Mouse (Mus musculus) adrenal gland, postnatal 14 days (tissue): Measurements from ENCODE around the gene 1810062G17Rik. TPM values are rescaled to one million over a fixed set of nuclear protein-coding genes. Genes with fewer than 3 reads are reported as not detected.

Experiments used
- DNase-seq: peaks from one replicate; pipeline ENCODE4 v3.0.0; 2021; ENCODE audit warnings: mixed read lengths
- total RNA-seq: library from RNA; stranded (reverse); gene quantifications from 2 replicates; pipeline ENCODE4 v1.2.3, GENCODE M21; 2021

The 1810062G17Rik gene
- total RNA-seq, 1 experiment from 2014 or later = 0.78 TPM

DNA sequence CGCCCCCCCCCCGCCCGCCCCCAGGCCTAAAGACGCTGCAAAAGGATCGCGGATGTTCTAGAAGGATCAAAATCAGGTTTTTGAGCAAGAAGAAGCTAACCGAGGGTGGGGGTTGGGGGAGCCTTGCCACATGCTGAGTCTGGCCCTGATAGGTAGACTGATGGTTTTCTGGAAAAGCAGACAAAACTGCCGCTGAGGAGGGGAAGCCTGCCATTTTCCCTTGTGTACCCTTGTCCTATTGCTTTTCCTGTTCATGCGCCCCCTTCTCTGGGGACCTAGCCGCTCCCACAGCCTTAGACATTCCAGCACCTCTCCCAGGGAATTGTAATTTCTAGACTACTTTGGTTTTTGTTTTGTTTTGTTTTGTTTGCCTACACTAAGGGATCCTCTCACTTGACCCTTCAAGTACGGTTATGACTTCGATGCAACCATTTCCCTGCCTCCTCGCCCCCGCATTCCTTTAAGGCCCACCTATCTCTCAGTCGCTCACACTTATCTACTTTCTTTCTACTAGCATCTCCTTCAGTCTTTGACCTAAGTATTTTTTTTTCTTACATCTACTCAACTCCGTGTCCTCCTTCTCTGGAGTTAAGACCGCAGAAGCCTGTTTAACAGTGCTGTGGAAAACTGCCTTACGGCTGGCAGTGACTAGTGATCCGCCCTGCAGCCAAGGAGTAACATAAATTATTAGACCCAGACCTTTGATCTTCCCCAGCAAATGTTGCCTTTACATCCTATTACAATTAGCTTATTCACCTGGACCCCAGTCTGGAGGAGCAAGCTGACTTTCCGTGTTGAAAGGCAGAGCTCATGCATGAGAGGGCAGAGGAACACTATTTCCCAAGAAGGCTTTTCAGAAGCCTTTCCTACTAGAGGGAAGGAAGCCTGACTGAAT is 771 bp downstream of the 1810062G17Rik start:
- peak; percentile 50 for DNase-seq

GRCm38 (mm10) chr3:36478776-36479175 is 3.0 kb downstream of the 1810062G17Rik start:
- no peak for DNase-seq

- peak; percentile 48 for DNase-seq
Observed at GRCm38 (mm10) chr3:36480486-36480885, 4.7 kb downstream of the 1810062G17Rik start.

DNA sequence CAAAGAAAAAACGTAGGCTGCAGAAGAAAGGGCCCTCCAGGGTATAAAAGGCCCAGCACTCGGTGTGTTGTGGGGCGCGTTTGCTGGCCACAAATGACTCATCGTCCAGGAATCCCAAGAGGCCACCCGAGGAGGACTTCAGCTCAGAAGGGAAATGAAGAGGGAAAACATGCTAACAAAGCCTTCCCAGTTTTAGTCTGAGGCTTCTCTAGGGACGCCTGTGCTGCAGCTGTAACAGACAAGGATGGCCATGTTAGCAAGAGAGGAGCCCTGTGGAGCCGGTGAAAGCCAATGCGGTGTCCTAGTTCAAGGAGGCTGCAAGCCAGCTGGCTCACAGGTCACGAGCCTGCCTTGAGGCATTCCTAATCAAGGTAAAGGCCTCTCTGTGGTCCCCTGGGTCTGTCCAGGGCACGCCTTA is 6.0 kb downstream of the 1810062G17Rik start:
- peak; percentile 80 for DNase-seq

DNA sequence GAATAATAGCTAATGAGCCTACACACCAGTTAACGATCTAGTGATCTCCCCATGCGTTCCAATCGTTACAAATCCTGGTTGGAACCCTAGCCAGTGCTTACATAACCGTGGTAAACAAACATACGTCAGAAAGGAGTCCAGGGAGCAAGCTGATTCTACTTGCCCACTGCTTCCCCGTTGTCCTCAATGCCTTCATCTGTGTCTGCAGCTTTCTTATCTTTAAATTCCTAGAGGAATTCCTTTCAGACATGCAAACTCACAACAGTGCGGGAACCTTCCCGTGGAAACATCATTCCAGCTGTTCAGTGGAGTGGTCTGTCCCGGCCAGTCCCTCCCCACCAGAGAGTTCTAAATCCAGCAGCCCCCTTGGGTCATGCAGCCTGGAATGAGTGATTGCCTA is 7.2 kb downstream of the 1810062G17Rik start:
- no peak for DNase-seq

DNA sequence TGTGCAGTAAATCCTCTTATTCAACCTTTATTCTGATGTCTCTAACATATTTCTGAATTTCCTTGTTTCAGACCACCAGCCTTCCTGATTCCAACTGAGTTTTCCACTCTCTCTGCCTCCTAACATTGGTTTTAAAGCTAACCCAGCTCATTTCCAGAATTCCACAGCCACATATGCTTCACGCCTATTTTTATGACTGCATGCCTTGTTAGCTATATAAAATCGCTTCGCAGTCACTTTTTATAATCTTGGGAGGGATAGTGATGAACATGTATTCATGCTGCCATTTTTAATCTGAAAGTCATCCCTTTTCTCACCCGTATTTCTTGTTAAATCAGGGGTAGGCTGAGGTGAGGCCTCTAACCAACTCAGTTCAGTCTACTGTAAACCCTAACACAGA is 8.6 kb downstream of the 1810062G17Rik start:
- DNase-seq = no peak

DNA sequence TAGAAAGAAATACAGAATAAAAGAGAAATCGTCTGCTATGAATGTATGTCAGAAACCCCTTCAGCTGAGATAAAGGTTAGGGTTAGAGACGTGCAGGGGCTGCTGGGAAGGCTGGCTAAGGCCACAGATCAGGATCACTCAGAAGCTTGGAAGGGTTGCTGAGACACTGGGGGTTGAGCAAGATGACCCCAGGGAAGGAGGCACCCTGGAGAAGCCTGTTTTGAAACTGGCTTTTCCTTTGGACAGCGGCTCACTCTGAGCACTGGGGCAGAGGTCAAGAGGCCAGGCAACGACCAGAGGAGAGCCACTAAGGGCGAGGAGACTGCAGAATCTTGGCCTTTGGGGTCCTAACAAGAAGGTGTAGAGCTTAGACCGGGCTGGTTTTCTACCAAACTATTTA is 10.4 kb downstream of the 1810062G17Rik start:
- DNase-seq = peak; percentile 63

- no peak for DNase-seq
Observed at GRCm38 (mm10) chr3:36486881-36487280, 11.1 kb downstream of the 1810062G17Rik start.

GRCm38 (mm10) chr3:36488367-36488766 is 12.6 kb downstream of the 1810062G17Rik start:
- no peak for DNase-seq

- no peak for DNase-seq
Observed at GRCm38 (mm10) chr3:36488899-36489589, 13.3 kb downstream of the 1810062G17Rik start.

DNA sequence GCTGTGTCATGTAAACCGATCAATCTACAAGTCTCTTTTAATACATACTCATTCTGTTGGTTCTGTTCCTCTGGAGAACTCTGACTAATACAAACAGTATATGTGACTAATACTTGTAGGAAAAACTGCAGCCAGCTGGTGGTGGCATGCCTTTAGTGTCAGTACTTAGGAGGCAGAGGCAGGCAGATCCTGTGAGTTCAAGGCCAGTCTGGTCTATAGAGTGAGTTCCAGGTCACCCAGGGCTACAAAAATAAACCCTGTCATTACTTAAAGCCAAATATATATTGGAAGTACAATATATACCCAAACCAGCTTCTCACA is 13.8 kb downstream of the 1810062G17Rik start:
- DNase-seq = no peak

DNA sequence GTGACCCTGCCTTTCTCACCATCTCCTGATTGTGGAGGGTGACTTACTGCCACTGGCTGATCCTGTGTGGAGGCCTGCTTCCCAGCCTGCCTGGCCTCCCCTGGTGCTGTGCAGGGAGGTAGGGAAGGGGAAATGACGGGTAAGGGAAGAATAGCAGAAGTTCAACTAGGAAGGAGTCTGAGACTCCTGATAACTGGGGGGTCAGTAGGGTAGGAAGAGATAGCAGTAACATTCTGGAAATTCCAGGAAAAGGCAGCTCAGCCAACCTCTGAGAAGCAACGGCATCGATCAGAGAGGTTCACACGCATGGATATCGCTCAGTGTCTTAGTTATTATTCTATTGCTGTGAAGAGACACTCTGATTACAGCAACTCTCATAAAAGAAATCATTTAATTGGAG is 15.8 kb downstream of the 1810062G17Rik start:
- no peak for DNase-seq

DNA sequence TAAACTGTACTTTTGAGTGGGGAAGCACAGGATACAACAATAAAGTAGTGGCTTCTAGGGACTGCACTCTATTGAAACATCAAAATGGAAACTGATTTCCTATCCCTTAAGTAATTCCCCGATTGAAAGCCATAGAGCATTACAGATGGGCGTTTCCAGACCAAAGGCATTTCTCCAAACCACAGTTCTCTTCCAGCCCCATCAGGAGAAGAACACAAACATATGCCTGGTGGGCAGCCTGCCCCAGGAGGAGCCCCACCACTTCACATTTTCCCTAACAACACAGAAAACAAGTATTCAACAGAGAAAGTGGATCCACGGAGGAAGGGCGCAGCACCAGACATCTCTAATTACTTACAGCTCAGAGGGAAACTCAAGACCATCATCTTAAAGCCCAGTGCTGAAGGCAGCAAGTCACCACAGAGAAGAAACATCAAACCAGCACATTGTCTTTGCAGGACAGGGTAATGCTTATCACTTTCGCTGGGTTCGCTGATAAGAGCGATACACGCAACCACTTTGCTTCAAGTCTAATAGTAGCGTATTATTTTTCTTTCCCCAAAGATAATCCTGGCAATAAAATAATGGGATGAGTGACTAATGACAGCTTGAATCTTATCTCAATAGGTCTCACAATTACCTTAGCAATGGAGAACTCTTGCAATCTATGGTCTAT is 17.1 kb downstream of the 1810062G17Rik start:
- no peak for DNase-seq

- DNase-seq = no peak
Observed at GRCm38 (mm10) chr3:36493641-36494283, 18.0 kb downstream of the 1810062G17Rik start.

DNA sequence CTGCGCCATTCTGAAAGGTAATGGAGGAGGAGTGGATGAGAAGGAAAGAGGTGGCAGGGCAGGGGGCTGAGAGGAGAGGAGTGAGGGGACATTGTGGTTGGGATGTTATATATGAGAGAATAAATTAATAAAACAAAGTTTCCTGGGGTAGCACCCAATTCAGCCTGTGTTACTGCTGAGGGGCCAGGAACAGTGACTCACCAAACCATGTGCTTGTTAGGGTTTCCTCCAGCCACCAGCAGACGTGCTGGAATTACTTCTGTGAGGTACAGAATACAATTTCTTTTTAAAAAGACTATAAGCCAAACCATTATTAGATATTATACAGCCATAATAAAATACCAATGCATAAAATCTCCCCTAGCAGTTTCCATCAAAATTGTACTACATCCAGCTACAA is 18.9 kb downstream of the 1810062G17Rik start:
- no peak for DNase-seq

GRCm38 (mm10) chr3:36495436-36495835 is 19.7 kb downstream of the 1810062G17Rik start:
- DNase-seq = peak; percentile 95

- no peak for DNase-seq
Observed at GRCm38 (mm10) chr3:36496273-36496672, 20.5 kb downstream of the 1810062G17Rik start.

DNA sequence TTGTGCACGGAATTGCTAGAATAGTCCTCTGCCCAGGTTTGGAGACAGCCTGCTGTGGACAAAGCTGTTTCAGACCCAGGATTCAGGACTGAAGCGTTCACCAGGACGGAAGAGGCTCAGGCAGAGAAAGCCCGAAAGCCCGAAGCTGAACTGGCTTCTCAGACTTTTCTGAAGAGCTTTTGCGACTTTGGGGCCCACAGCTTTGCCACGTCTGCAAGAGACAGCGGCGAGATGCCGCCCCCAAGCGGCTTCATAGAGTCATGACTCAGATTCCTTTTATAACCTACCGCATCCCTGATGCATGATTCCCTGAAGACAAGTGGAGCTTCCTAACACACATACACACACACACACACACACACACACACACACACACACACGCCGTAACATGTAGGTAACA is 21.0 kb downstream of the 1810062G17Rik start:
- DNase-seq = peak; percentile 83

- DNase-seq = no peak
Observed at GRCm38 (mm10) chr3:36498224-36498623, 22.5 kb downstream of the 1810062G17Rik start.

- no peak for DNase-seq
Observed at GRCm38 (mm10) chr3:36499418-36499817, 23.7 kb downstream of the 1810062G17Rik start.

DNA sequence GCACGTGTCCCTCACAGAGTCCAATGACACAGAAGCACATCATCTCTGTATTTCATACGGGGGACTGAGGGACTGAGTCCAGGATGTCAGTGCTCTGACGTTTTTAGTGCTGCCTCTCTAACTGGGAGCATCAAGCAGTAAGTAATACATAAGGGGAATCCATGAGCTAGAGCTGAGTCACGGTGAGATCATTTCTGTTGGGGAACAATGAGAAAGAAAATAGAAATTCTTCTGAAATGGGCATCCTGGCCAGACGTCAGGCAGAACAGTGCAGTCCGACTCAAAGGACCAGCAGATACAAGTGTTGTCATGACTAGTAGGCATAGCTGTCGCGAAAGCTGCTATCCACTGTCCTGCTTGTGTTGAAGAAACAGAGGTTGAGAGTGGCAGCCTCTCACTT is 25.2 kb downstream of the 1810062G17Rik start:
- no peak for DNase-seq

DNA sequence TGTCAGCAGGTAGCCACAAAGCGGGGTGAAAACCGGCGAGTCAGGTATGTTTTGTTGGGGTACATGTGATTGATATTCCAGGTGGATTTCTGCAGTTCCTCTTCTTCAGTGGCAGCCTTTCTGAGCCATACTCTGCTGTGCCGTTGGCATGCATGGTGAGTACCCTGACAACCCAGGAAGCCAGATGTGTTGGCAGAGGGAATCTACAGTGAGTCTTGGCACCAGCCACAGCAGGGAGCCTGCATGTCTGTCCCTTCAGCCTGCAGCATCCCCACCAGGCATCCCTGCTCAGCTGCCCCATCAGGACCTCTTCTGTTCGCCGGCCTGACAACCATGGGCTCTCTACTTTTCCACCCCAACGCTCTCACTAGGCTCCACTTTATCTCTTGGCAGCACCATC is 25.8 kb downstream of the 1810062G17Rik start:
- DNase-seq = no peak

GRCm38 (mm10) chr3:36505306-36505705 is 29.6 kb downstream of the 1810062G17Rik start:
- no peak for DNase-seq
